Mouse (Mus musculus) neural tube, embryonic 11.5 days (tissue): Measurements from ENCODE around the gene Snx5. TPM values are rescaled to one million over a fixed set of nuclear protein-coding genes. Genes with fewer than 3 reads are reported as not detected.

Experiments used
- ATAC-seq: fragments of 200-750 bp; cut with Nextera tagmentation; 2 replicates; pipeline ENCODE4 v1.8.0; 2017; ENCODE audit warnings: moderate number of reproducible peaks, mild to moderate bottlenecking, moderate TSS enrichment, moderate library complexity; ENCODE audit not compliant: insufficient read depth, low FRiP score, low TSS enrichment
- DNase-seq: peaks from one replicate; pipeline ENCODE4 v3.0.0-alpha.2; 2015; ENCODE audit warnings: low spot score
- H3K27ac ChIP-seq: fragments of 300-500 bp; sonication (generic); 2 replicates; pipeline ENCODE4 v1.5.1; 2014; ENCODE audit warnings: low read depth, mild to moderate bottlenecking, low read length
- H3K27me3 ChIP-seq: fragments of 300-500 bp; sonication (generic); 2 replicates; pipeline ENCODE4 v1.6.1; 2014; ENCODE audit warnings: mild to moderate bottlenecking, low read length, mixed read lengths; ENCODE audit not compliant: control insufficient read depth, insufficient read depth
- H3K36me3 ChIP-seq: fragments of 300-500 bp; sonication (generic); 2 replicates; pipeline ENCODE4 v1.6.1; 2014; ENCODE audit warnings: mild to moderate bottlenecking, low read length, moderate library complexity, mixed read lengths; ENCODE audit not compliant: control insufficient read depth, insufficient read depth
- H3K4me1 ChIP-seq: fragments of 300-500 bp; sonication (generic); 2 replicates; pipeline ENCODE4 v1.6.1; 2014; ENCODE audit warnings: low read length, mixed read lengths; ENCODE audit not compliant: control insufficient read depth, insufficient read depth
- H3K4me2 ChIP-seq: fragments of 300-500 bp; sonication (generic); 2 replicates; pipeline ENCODE4 v1.6.1; 2014; ENCODE audit warnings: low read depth, mild to moderate bottlenecking, moderate library complexity
- H3K4me3 ChIP-seq: fragments of 300-500 bp; sonication (generic); 2 replicates; pipeline ENCODE4 v1.5.1; 2014; ENCODE audit warnings: low read depth, low read length
- H3K9ac ChIP-seq: fragments of 300-500 bp; sonication (generic); 2 replicates; pipeline ENCODE4 v1.6.1; 2014; ENCODE audit warnings: mild to moderate bottlenecking, low read length
- H3K9me3 ChIP-seq: fragments of 300-500 bp; sonication (generic); 2 replicates; pipeline ENCODE4 v1.6.1; 2016; ENCODE audit warnings: low read length; ENCODE audit not compliant: control insufficient read depth
- WGBS: fragments of 180-500 bp; shearing (Covaris S2); extraction: QIAGEN DNeasy Blood & Tissue Kit; methylation state at CpG from one replicate; pipeline ENCODE4 v1.1.7; 2014; 5-methylcytosine and 5-hydroxymethylcytosine counted together
- polyA plus RNA-seq: library from polyadenylated mRNA; unstranded; fragments of >200 nt; fragmentation: Nextera tagmentation; extraction: Ambion mirVana; gene quantifications from 2 replicates; pipeline ENCODE4 v1.2.1, GENCODE M21; 2014

Snx5 gene
- polyA plus RNA-seq, 1 experiment from 2014 or later, result 94.0 TPM

DNA sequence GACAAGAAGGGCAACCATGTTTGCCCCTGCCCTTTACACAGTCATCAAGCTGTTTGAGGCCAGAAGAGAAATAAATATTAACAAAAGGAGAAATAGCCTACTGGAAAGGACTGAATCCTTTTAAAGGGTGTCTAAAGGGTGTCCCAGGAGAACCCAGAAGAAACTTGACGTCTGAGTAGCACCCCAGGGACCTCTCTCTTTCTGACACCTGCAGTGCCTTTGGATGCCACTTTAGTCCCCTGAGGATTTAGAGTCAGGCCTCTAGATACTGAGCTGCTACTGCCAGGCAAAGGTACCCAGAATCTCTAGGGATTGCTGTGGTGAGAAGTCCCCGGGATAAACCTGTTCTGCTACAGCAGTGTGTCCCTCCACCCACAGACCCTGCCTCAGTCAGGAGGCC, 31.4 kb downstream of the Snx5 start:
- ATAC-seq (no peak), DNase-seq (no peak)
- Histone ChIP-seq H3K27me3 (no peaks in the 10 kb centered on the region), H3K36me3 (no peaks in the 10 kb centered on the region), H3K9ac (no peak overlapping the region), H3K4me2 (no peak overlapping the region), H3K9me3 (no peaks in the 10 kb centered on the region), H3K27ac (no peak overlapping the region), H3K4me1 (no peaks in the 10 kb centered on the region), H3K4me3 (no peak overlapping the region)
- WGBS, result 64% methylated on average over 2 of the region's 2 CpGs

DNA sequence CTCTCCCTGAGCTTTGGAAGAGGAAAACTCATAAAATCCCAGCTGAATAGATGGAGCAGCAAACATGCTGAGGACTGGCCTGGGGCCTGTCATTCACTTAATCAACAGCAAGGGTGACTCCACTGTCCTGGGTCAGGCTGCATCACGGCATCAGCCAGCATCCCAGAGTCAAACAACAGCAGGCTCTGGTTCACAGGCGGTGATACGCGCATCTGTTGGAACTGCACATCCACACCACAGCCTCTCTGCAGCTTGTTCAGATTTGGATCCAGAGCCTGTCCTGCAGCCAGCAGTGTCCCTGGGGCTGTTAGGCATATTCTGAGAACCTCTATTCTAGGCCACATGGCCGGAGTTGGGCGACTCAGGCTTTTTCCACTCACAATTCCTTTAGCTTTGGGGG, 32.4 kb downstream of the Snx5 start:
- Histone ChIP-seq H3K36me3 (no peaks in the 10 kb centered on the region), H3K4me1 (no peaks in the 10 kb centered on the region), H3K4me2 (no peak overlapping the region), H3K27me3 (no peaks in the 10 kb centered on the region), H3K9me3 (no peaks in the 10 kb centered on the region), H3K9ac (no peak overlapping the region), H3K4me3 (no peak overlapping the region), H3K27ac (no peak overlapping the region)
- WGBS, result 84% methylated on average over 6 of the region's 6 CpGs
- DNase-seq (no peak), ATAC-seq (no peak)

DNA sequence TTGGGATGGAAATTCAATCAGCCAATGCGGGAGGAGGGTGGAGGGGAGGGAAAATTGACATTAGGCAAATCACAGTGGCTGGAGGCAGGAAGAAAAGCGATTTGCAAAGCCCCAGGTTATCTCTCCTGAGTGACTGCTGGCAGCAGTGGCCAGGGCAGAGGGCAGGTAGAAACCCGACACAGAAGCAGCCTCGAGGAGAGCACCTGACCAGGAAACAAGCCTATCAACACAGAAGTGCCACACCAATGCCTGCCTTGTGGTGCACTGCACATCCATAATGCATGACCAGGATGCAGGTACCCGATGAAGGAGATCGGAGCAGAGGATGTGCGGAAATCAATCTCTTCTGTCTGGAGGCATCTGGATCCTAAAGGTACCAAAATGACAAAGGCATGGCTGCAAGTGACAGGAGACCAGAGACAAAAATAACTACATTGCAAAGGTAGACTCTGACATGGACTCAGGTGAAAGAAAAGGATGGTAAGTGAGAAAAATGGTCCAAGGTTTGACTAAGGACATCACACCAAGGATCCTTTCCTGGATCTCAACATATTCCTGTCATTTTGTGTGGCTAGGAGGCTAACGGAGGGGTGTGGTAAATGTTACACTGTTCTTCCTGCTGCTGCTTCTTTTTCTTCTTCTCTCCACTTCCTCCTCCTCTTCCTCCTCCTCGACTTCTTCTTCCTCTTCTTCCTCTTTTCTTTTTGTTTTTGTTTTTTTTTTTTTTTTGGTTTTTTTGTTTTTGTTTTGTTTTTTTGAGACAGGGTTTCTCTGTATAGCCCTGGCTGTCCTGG, 33.7 kb downstream of the Snx5 start:
- ATAC-seq (no peak), DNase-seq (no peak)
- H3K27ac ChIP-seq, result no peak overlapping the region
- WGBS, result 66% methylated on average over 9 of the region's 9 CpGs
- H3K4me1 ChIP-seq, result no peaks in the 10 kb centered on the region
- H3K4me3 ChIP-seq, result no peak overlapping the region
- no peaks in the 10 kb centered on the region for H3K9me3 ChIP-seq
- no peaks in the 10 kb centered on the region for H3K36me3 ChIP-seq
- no peak overlapping the region for H3K9ac ChIP-seq
- no peak overlapping the region for H3K4me2 ChIP-seq
- no peaks in the 10 kb centered on the region for H3K27me3 ChIP-seq

DNA sequence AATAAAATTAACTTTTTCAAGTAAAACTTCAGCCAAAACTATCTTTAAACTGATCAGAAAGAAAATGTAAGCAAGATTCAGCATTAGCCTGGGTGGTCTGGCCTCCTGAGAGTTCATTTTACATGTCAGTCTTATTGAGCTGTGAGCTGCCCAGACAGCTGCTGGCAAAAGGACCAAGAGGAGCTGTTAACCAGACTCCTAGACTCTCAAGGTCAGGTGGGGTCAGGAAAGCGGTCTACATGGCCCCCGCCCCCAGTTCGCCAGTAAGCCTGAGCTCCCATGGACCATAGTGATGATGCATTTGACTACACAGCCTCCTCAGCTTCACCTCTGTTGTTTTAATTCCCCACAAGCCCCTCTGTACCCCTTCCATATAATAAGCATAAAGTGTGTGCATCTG, 34.9 kb downstream of the Snx5 start:
- H3K9ac ChIP-seq, result no peak overlapping the region
- WGBS, result 62% methylated on average over 3 of the region's 3 CpGs
- H3K9me3 ChIP-seq, result no peaks in the 10 kb centered on the region
- no peaks in the 10 kb centered on the region for H3K36me3 ChIP-seq
- no peak overlapping the region for H3K27ac ChIP-seq
- ATAC-seq, result no peak
- no peak overlapping the region for H3K4me3 ChIP-seq
- no peak overlapping the region for H3K4me2 ChIP-seq
- no peaks in the 10 kb centered on the region for H3K27me3 ChIP-seq
- no peaks in the 10 kb centered on the region for H3K4me1 ChIP-seq
- DNase-seq, result no peak

DNA sequence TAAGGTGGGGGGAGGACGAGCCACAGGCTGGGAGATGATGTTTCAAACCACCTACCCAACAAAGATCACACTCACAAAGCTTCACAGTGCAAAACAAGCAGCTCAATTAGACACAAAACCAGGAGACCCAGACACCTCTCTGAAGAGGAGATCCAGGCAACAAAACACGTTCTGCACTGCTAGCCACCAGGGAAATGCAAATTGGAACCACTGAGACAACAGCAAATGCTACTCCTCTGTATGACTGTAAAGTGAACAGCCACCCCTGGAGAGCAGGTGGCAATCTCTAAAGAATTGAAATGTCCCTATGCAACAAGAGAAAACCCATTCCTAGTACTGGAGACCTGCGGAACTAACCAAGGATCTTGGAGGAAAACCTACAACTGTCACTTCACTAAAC, 37.2 kb downstream of the Snx5 start:
- Histone ChIP-seq H3K27me3 (no peaks in the 10 kb centered on the region), H3K9me3 (no peaks in the 10 kb centered on the region), H3K27ac (no peak overlapping the region), H3K4me3 (no peak overlapping the region), H3K9ac (no peak overlapping the region), H3K4me2 (no peak overlapping the region), H3K4me1 (no peaks in the 10 kb centered on the region), H3K36me3 (no peaks in the 10 kb centered on the region)
- WGBS, result 65% methylated on average over 3 of the region's 3 CpGs
- ATAC-seq (no peak), DNase-seq (no peak)

DNA sequence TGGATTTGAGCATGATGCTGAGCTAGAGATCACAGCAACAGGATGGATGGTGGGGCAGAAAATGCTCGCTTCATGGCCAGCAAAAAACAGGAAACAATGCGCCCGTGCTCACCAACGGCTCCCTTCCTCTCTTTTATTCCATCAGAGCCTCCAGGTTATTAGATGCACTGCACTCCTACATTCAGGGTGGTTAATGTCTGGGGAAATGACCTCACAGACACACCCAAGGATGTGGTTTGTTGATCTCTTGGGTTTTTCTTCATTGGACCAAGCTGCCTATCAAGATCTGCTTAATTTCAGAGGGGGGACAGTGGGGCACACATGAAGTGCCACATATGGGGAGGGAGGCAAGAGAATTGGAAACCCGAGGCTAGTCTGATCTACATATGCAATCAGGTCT, 39.6 kb downstream of the Snx5 start:
- H3K4me2 ChIP-seq, result no peak overlapping the region
- WGBS, result 77% methylated on average over 5 of the region's 5 CpGs
- no peak overlapping the region for H3K4me3 ChIP-seq
- no peak for ATAC-seq
- H3K9ac ChIP-seq, result no peak overlapping the region
- no peak for DNase-seq
- H3K9me3 ChIP-seq, result no peaks in the 10 kb centered on the region
- no peak overlapping the region for H3K27ac ChIP-seq
- H3K4me1 ChIP-seq, result no peaks in the 10 kb centered on the region
- no peaks in the 10 kb centered on the region for H3K36me3 ChIP-seq
- no peaks in the 10 kb centered on the region for H3K27me3 ChIP-seq

DNA sequence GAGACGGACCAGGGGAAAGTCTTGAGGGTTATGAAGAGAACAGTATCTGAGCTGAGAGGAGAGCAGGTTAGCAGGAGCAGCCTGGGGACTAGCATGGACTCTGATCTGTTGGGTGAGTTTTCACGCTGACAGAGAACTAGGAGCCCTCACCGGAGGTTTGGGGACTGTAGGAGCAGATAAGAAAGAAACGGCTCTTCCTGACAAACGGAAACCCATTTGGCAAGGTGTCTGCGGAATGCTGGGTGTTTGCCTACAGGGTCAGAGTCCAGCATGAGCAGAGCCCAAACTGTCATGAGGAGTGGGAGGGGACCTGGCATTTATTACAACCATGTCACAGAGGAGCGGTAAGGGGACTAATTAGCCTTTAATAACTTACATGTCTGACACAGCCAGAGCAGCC, 40.2 kb downstream of the Snx5 start:
- no peak overlapping the region for H3K4me3 ChIP-seq
- DNase-seq, result no peak
- no peaks in the 10 kb centered on the region for H3K36me3 ChIP-seq
- H3K27ac ChIP-seq, result no peak overlapping the region
- H3K27me3 ChIP-seq, result no peaks in the 10 kb centered on the region
- no peaks in the 10 kb centered on the region for H3K9me3 ChIP-seq
- ATAC-seq, result no peak
- WGBS, result 61% methylated on average over 7 of the region's 7 CpGs
- no peak overlapping the region for H3K9ac ChIP-seq
- no peaks in the 10 kb centered on the region for H3K4me1 ChIP-seq
- H3K4me2 ChIP-seq, result no peak overlapping the region

DNA sequence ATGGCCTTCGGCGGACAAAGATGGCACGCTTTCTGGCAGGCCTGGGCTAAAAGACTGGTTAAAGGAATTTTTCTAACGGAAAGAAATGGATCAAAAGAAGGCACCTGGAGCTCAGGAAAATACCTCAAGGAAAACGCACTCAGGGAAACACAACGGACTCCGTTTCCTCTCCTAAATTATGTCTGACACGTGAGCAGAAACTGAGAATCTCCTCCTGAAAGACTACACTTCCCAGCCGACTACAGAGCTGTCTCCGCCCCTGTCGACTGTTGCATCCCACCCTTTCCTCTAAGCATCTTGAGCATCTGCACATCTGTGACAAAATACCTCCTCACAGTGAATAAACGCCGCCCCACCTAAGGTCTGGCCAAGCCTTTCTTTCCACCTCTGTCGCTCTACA, 41.1 kb downstream of the Snx5 start:
- Histone ChIP-seq H3K9ac (no peak overlapping the region), H3K4me1 (no peaks in the 10 kb centered on the region), H3K36me3 (no peaks in the 10 kb centered on the region), H3K4me3 (no peak overlapping the region), H3K4me2 (no peak overlapping the region), H3K27ac (no peak overlapping the region), H3K9me3 (no peaks in the 10 kb centered on the region), H3K27me3 (no peaks in the 10 kb centered on the region)
- WGBS, result 80% methylated on average over 14 of the region's 14 CpGs
- DNase-seq (no peak), ATAC-seq (no peak)

DNA sequence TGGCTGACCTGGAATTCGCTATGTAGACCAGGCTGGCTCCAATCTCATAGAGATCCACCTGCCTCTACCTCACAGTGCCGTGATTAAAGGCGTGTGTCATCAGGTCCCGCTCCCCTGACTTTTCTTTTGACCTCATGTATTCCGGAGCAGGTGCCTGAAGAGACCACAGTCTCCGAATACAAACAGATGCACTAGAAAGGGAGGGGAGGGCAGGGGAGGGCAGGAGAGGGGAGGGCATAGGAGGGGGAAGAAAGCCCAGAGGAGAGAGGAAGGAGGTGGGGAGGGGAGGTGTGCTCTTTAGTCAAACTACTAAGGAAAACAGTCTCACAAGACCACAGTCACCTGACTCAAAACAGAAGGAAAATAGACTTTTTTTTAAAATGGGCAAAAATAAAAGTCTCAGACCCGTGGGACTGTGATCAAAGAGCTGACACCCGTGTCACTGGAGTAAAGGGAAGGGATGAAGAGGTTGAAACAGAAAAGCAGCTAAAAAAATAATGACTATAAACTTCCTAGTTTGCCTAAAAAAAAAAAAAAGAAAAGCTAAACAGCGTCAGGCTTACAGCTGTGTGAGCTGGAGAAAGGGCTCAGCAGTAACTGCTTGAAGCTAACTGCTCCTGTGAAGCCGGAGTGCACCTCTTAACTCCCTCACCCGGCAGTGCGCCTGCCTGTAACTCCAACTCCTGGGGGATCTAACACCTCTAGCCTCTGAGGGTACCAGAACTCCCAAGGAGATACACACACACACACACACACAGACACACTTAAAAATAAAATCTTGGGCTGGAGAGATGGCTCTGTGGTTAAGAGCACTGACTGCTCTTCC, 42.0 kb downstream of the Snx5 start:
- no peak overlapping the region for H3K4me2 ChIP-seq
- no peak overlapping the region for H3K27ac ChIP-seq
- no peaks in the 10 kb centered on the region for H3K27me3 ChIP-seq
- WGBS, result 79% methylated on average over 12 of the region's 12 CpGs
- DNase-seq (no peak), ATAC-seq (no peak)
- no peaks in the 10 kb centered on the region for H3K4me1 ChIP-seq
- no peaks in the 10 kb centered on the region for H3K36me3 ChIP-seq
- H3K4me3 ChIP-seq, result no peak overlapping the region
- H3K9me3 ChIP-seq, result no peaks in the 10 kb centered on the region
- no peak overlapping the region for H3K9ac ChIP-seq
